Mouse (Mus musculus): Measurements from ENCODE around the gene Purb.

- TF ChIP-seq POLR2A (IDR thresholded peaks at IDR 0.05; ENCODE audit: low read depth, low read length) (no peak), CTCF (IDR thresholded peaks at IDR 0.05; ENCODE audit: extremely low read depth, insufficient read length, insufficient replicate concordance, low read depth, low read length) (no peak)
Measured at GRCm38 (mm10) chr11:6480191-6480590, 4.5 kb upstream of the Purb start.
